Mouse (Mus musculus): Measurements from ENCODE around the gene Rab6b.

The Rab6b gene

GRCm38 (mm10) chr9:103208802-103209423 lies 97.3 kb downstream of the Rab6b start:
- no peak for DNase-seq

GRCm38 (mm10) chr9:103212654-103213420 lies 101.2 kb downstream of the Rab6b start:
- DNase-seq: no peak

GRCm38 (mm10) chr9:103213631-103214030 lies 102.0 kb downstream of the Rab6b start:
- DNase-seq: no peak

GRCm38 (mm10) chr9:103214281-103214680 lies 102.7 kb downstream of the Rab6b start:
- DNase-seq: no peak

GRCm38 (mm10) chr9:103224721-103225120 lies 113.1 kb downstream of the Rab6b start:
- DNase-seq: no peak

GRCm38 (mm10) chr9:103225464-103225863 lies 113.9 kb downstream of the Rab6b start:
- DNase-seq: peak; percentile 43 to 57

GRCm38 (mm10) chr9:103226806-103227205 lies 115.2 kb downstream of the Rab6b start:
- peak; percentile 50 to 55 for DNase-seq

- no peak for DNase-seq
These were observed 116.2 kb downstream of the Rab6b start for GRCm38 (mm10) chr9:103227760-103228159.

- DNase-seq: no peak
These were observed 116.9 kb downstream of the Rab6b start for GRCm38 (mm10) chr9:103228370-103229003.

GRCm38 (mm10) chr9:103229037-103229867 lies 117.7 kb downstream of the Rab6b start:
- no peak for DNase-seq

GRCm38 (mm10) chr9:103230151-103230951 lies 118.8 kb downstream of the Rab6b start, which contains the start of the genes Gm20425 and Trf:
Gene Gm20425, minus strand, starts transcription at chr9:103230307.
Gene Trf, minus strand, starts transcription at chr9:103230444.
- peak; percentile 59 to 64 for DNase-seq

GRCm38 (mm10) chr9:103232232-103233005 lies 120.8 kb downstream of the Rab6b start:
- DNase-seq: no peak

- DNase-seq: no peak
These were observed 121.4 kb downstream of the Rab6b start for GRCm38 (mm10) chr9:103233006-103233395.

- no peak for DNase-seq
These were observed 122.5 kb downstream of the Rab6b start for GRCm38 (mm10) chr9:103234059-103234458.

- DNase-seq: no peak
These were observed 123.1 kb downstream of the Rab6b start for GRCm38 (mm10) chr9:103234565-103235165.
